Mouse (Mus musculus) embryo, embryonic 11.5 days (tissue): ENCODE measurements around the gene Adgrv1.

ENCODE experiments used
- DNase-seq: peaks from one replicate; pipeline ENCODE4 v3.0.0-alpha.2; 2012; ENCODE audit warnings: low read depth, low spot score

Adgrv1 gene

DNA sequence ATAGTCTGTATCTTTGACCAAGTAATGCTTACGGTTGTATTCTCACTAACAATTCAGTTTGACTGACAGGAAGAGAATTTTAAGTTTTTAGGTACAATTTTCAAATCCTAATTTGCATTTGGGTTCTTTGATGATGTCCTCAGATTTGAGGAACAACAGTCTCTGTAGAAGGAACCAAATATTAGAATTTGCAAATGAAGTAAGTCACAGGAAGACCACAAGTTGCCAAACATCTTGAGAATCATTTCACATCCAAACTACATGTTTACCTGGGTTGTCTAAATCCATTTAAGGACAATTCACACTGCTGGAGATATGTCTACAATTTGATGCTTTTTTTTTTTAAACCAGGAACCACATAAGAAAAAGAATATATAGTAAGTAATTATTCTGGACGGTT lies 391.8 kb downstream of the Adgrv1 start:
- DNase-seq: no peak

DNA sequence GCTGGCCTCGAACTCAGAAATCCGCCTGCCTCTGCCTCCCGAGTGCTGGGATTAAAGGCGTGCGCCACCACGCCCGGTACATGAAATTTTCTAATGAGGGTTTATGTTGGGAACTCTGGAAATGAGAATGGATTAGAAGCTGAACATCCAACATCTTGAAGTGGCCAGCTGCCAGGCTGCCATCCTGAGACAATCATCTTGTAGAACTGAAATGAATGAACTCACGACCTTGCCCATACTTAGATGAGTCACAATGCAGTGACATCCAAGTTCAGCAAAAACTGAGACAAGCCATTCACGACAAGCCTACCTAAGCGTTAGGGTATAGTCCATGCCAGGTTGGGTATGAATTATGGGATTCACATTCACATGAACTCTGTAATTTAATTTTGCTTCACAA lies 393.1 kb downstream of the Adgrv1 start:
- no peak for DNase-seq

DNA sequence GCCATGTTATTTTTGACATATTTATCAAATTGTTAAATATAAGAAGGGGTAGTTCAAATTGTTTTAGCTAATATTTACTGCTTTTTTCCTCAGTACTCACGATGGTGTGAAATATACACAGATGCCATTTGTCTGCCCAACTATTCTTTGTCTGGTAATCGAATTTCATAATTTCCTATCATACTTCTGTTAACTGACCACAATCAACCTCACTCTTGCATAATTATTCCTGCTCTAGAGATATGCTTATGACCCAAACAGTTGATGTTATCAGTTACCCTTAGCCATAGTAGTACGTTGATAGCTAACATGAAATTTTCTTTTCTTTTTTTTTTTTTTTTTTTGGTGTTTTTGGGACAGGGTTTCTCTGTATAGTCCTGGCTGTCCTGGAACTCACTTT lies 393.5 kb downstream of the Adgrv1 start:
- DNase-seq: no peak

DNA sequence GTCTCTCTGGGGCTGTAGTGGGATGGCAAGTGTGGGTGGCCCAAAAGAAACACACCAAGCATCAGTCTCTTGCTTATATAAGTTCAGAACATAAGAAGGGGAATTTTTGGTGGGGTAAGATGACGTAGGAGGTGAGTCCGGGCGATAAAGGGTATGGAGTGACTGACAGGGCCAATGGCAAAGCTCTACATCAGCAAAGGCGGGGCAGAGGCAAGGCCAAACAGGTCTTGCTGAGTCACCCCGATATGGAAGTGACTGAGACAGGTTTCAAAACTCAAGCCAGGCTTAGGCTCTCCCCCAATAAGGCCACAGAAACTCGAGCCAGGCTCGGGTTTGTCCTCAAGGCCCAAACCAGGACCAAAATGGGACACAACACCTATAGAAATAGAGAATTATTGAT lies 394.1 kb downstream of the Adgrv1 start:
- no peak for DNase-seq

DNA sequence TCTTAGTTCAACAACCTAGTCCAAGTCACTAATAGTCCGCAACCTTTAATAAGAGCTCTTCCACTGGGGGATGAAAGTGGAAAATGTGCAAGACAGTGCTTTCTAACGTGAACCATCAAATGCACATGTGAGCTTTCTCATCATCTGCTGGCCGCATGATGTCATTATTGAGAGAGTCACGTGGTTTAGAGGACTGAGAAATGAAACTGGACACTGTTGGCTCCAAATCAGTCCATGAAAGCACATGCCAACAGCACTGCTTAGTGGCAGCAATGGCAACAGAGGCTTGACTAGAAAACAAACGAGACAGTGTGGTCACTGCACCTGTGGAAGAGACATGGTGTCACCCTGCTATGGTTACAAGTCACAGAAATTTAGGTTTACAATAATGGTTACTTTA lies 395.0 kb downstream of the Adgrv1 start:
- no peak for DNase-seq

DNA sequence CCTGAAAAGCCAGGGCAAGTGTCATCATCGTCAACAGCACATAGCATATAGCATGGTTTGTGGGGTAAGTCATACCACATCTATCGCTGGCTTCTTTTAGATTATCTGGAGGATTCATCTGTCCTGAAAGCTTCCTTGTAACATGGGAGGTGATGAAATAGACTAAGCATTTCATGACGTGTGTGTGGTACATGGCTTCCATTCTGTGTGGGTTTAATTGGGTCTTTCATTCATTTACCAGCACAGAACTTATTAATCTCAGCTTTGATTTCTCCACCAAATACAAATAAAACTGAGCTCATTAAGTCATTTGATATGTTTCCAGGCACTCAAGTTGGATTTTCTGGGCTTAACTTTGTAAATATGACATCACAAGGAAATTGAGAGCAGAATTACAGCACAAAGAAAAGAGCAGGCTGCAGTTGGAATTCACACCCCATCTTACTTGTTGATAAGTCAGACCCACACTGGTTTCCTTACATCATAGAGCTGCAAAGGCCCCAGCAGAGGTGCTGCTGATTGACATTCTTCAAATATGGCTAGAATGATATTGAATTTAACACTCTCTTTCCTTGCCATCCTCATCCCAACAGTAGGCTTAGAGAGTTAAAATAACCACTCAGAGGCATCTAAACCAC lies 396.1 kb downstream of the Adgrv1 start:
- no peak for DNase-seq

DNA sequence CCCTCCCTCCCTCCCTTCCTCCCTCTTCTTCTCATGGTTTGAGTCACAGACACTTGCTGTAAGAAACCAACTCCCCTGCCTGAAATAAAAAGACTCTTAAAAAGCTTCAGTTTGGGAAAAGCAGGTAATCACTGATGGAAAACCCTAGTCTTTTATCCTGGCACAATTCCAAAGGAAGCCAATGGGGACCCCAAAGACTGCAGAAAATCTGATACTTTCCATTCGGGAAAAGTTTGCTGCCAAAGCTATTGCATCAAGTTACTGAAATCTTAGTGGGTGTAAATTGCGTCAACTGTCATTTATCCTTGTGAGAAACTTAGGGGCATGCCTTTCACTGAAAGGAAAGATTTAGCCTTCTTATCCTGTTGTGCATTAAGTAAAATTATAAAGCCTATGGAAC lies 398.9 kb downstream of the Adgrv1 start:
- no peak for DNase-seq

DNA sequence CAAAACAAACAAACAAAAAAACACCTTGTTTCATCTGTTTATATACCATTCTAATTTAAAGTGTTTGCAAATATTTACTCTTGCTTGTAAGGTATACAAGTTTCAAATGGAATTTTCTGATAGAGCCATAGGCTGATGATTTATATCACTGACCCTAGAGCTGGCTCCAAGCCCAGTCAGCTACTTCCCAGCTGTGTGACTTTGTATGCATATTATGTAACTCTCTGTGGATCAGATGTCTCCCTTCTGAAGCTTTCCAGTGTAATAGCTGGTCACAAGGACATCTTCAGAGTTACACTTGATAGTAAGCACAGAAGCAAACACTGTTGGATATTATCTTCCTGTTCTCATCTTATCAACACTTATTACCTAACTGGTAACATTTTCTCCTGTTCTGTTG lies 400.1 kb downstream of the Adgrv1 start:
- no peak for DNase-seq

DNA sequence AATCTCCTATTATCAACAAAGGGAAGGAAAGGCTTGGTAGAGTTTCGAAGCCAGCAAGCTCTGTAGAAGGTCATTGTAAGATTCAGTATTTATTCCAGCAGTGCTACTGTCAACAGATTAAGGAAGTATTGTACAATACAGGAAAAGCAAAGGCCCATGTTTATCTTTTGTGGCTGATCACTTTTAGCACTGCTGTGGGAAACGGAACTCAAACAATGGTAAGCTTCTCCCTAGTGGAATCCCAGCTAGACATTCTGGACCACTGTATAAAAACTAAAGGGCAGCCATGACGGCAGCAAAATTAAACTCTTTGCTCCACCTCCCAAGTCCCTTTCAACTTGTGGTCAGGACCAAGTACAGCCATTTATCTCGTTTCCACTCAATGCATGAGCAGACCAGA lies 402.8 kb downstream of the Adgrv1 start:
- no peak for DNase-seq

DNA sequence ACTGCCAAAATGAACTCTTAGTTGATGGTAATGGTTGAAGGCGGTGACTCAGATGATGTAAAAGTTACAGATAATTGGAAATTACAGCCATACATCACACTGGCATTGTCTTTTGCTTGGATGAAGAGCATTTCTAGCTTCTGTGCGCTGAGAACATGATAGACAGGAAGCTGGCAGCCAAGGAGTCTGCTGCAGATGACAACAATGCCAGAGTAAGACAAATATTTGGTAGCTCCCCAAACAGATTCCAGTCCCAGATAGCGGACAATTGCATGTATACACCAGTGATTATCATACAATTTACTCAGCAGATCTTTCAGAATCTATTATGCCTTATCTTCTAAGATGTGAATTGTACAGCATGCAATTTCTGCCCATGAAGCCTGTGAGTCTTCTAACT lies 409.2 kb downstream of the Adgrv1 start:
- DNase-seq: no peak

DNA sequence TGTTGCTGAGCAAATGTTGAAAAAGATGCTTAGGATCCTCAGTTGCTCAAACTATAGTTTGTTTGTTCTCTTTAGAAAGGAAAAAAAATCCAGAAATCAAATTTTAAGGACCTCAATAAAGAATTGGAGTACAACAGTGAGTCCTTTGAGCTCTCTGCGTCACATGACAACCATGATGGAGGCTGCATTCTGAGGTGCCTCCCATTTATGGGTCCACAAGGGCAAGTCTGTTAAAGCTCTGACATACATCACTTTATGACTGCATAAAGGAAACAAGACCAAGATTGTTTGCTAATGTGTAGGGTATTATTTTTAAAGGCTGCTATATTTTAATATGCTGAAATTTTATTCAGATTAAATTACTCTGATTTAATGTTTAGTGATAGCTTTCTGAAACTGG lies 410.6 kb downstream of the Adgrv1 start:
- DNase-seq: no peak

DNA sequence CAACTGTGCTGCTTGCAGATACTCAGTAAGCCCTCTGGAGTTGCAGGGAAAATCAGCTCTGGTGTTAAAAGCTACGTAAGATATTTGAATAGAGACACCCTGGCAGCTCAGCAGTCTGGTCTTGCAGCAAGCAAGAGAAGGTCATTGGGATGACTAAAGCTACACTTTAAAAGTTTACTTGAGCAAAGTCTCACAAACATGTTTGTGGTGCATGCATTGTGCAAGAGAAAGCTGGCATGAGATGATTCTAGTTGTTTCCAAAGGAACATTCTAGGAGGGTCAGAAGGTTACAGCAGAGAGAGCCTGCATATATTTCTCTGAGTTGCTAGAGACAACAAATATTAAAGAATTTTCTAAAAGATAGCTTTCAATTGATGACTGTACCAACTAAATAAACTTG lies 421.5 kb downstream of the Adgrv1 start:
- no peak for DNase-seq

DNA sequence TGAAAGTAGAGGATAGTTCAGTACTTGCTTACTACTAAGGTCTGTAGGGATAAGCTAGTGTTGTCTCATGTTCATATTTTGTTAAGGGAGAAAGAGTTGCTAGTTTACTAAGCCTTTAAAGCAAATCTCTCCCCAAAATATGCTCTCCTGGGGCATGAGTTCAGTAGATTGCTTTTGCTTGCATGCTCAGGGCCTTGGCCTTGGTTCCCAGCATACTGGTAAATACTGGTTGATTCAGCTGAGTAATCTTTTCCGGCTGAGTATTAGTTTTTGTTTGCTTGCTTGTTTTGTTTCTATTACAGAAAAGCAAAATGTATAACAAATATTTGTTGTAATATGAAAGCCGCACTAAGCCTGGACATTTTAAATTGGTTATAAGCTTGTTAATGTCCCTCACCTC lies 422.4 kb downstream of the Adgrv1 start:
- DNase-seq: no peak

DNA sequence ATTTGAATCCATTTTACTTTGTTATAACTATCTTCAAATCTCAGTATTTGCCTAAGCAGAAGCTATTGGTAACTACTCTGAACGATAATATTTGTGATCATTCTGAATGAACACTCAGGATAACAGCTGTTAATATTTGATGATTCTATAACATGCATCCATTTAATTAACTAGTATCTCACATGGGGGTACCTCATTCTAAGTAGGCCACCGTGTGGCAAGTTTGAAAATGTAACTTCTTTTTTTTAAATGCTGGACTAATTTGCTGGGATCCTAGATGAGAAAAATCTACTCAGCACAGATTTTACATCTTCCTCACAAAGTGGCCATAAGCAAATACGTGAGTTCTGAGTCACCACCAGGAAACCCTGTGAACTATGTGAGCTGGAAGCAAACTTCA lies 423.1 kb downstream of the Adgrv1 start:
- no peak for DNase-seq

DNA sequence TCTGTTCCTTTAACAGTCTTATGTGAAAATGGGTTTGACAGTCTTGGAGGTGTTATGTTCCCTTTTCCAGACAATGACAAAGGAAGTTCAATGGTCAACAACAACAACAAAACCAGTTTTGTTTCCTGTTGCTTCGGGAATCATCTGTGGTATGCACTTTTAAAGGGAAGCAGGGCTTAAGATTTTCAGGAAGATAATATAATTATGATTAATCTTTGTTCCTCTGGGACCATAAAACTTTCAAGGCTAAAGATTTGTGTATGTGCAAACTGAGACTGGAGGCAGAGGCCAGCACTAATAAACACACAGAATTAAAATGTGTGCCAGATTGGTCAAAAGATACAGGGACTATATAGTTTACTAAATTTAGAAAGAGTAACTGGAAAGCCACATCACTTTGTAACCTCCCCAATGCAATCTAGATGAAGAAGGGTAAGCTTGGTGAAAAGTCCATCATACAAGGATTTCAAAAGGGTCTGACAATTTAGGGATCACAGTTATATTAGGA lies 424.8 kb downstream of the Adgrv1 start:
- DNase-seq: no peak

DNA sequence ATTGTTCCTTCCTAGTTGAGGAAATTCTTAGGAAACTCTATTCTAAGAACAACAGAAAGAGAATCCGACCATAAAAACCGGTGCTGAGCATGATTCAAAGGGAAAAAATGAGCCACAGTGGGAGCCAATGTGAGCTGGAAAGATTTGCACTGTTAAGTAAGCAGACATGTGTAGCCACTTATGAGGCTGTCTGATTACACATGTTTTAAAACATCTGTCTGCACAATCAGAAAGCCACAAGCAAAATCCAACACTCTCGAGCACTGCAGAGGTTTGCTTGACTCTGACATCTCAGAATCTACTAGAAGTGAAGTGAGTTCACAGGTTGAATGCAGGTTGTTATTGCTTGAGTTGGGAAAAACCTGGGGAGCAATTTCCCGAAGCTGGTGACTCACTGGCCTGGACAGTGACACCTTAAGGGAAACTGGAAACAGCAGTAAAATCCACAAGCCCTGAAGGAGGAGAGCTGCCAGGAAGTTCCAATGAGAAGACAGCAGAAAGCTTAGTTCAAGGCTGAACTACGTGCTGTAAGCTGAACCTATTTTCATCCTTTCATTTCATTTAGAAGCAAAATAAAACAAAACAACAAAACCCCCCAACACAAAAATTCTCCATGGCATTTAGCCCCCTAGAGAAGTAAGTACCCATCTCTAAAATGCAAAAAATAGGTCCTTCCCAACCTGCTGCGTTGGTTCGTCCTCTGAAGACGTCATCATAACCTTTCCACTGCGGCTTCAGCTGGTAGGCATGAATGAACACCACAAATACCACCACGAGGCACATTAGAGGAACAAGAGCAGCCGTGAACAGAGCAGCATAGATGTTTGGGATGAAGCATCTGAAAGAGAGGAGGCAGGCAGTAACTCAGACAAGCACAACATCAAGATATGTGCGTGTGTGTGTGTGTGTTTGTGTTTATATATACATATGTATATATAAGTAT lies 450.7 kb downstream of the Adgrv1 start:
- no peak for DNase-seq

DNA sequence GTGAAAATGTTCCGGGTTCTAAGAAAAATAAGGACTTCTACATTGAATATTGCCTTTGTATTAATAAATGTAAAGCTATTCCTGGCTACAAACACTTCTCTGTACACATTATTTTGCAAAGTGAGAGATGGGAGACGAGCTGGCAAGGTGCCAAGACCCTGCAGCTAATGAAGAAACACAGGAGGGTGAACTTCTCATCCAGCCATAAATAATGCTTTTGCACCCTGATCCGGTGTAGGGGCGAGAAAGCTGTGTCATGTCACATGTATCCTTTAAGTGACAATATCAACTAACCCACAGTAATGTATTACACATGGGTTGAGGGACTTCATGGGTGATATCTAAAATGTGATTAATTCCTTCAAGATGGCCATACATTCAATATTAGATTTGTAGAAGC lies 451.5 kb downstream of the Adgrv1 start:
- no peak for DNase-seq

DNA sequence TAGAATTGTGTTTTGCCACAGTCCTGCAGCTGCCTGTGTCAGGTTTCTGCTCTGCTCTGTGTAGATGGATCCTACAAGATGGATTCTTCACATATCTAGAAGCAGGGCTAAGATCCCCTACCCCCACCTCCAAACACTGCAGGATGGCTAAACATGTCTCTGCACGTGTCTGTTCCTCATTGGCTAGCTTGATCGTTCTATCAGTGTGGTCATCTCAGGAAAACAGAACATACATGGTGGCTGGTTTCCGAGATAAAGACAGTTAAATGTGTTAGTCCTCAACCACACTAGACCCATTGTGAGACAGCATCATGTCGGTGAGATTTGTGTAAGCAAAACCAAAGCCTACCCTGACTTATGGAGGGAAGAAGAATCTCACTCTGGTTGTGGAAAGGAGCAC lies 456.1 kb downstream of the Adgrv1 start:
- no peak for DNase-seq

DNA sequence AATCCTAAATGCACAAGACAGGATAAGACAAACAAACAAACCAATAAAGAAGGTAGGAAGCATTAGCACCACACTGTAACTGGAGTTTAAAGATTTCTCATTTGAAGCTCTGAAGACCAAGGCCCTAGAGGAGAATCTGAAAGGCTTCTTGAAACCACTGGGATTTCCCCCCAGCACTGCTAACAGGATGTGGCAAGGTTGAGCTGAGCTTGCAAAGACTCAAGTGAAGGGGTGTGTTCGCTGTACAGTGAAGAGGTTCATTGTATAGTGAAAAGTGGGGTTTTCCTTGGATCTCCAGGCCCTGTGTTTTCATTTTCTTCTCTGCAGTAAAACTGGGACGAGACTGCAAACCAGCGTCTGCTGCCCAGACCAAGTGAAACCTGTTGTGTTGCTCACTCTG lies 456.9 kb downstream of the Adgrv1 start:
- no peak for DNase-seq

DNA sequence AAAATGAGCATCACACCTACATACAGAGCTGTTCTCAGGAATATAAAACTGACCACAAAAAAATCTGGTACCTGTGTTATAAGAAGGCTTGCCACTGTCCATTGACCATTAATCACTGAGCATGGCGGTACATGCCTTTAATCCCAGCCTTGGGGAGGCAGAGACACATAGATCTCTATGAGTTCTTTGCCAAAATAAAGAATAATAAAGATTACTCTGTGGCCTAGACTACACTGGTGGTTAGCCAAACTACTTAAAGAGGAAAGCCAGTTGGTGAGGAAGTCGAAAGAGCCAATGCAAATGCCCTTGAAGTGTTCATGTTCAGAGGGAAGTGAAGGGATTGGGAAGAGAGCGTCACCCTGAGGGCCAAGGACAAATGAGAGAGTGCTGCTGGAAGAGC lies 461.8 kb downstream of the Adgrv1 start:
- no peak for DNase-seq

DNA sequence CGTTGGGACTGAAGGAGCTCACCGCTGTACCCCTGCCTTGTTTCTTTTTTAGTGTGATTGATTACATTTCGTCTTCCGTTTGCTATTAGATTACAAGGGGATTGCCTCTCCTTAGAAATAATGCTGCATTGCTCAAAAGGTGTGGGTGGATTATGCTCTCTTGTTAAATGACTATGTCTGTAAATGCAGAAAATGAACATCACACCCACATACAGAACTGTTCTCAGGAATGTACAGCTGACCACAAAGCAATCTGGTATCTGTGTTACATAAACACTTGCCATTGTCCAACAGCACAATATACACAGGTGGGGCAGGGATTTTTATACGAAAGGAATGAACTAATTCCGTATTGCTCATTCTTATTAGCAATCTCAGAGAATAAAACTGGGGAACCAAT lies 465.5 kb downstream of the Adgrv1 start:
- no peak for DNase-seq

DNA sequence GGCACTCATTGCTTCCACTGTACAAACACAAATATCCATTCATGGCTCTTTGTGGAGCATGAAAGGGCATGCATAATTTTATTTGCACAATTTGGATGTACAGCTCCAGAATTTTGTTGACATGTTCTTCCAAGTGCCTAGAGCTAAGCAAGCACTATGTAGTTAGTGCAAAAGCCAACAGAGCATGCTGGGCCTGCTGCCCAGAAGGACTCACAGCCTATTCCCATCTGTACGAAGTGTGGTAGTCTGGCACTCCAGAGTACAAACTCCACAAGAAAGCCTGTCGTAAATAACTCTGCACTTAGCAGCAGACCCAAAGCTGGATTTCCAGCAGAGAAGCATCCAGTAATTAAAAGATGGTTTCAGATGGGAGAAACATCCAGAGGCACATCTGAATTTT lies 473.1 kb downstream of the Adgrv1 start:
- no peak for DNase-seq

DNA sequence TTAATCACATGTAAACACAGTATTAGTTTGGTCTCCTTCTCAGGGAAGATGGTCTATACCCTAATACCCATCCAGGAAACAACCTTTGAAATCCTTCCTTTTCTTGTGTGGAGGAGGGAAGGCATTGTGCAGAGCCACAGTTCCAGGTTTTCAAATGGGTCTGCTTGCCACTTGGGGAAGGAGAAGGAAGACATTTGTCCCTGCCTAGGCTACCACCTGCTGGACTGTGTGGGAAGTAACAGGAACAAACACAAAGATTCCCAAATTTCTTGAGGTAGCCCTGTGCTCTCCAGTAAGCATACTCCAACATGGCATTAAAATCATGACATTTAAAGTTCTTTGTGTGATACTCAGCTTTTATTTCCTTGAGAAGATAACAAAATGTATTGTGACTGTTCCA lies 477.6 kb downstream of the Adgrv1 start:
- DNase-seq: peak; percentile 17
